Mouse (Mus musculus) heart, postnatal 0 days (tissue): ENCODE results near the gene Gse1. TPM values are rescaled to one million over a fixed set of nuclear protein-coding genes. Genes with fewer than 3 reads are reported as not detected.

Source experiments
- ATAC-seq: fragments of 200-750 bp; cut with Nextera tagmentation; 2 replicates; pipeline ENCODE4 v1.8.0; 2017; ENCODE audit warnings: low read depth, moderate number of reproducible peaks, moderate library complexity; ENCODE audit not compliant: insufficient read depth
- DNase-seq: peaks from one replicate; pipeline ENCODE4 v3.0.0-alpha.2; 2016; ENCODE audit warnings: low spot score
- H3K27ac ChIP-seq: fragments of 300-500 bp; sonication (generic); 2 replicates; pipeline ENCODE4 v1.5.1; 2014; ENCODE audit warnings: low read depth, mild to moderate bottlenecking
- H3K27me3 ChIP-seq: fragments of 300-500 bp; sonication (generic); 2 replicates; pipeline ENCODE4 v1.6.1; 2014; ENCODE audit warnings: low read length, mixed read lengths; ENCODE audit not compliant: control insufficient read depth, insufficient read depth
- H3K36me3 ChIP-seq: fragments of 300-500 bp; sonication (generic); replicated peaks from 2 replicates; pipeline ENCODE4 v1.6.1; 2014; ENCODE audit warnings: low read length, mixed read lengths; ENCODE audit not compliant: control insufficient read depth, insufficient read depth
- H3K4me1 ChIP-seq: fragments of 300-500 bp; sonication (generic); 2 replicates; pipeline ENCODE4 v1.6.1; 2014; ENCODE audit warnings: antibody characterized with exemption; ENCODE audit not compliant: control insufficient read depth, insufficient read depth
- H3K4me2 ChIP-seq: fragments of 300-500 bp; sonication (generic); 2 replicates; pipeline ENCODE4 v1.6.1; 2014; ENCODE audit warnings: low read depth, mild to moderate bottlenecking, low read length, moderate library complexity
- H3K4me3 ChIP-seq: fragments of 300-500 bp; sonication (generic); 2 replicates; pipeline ENCODE4 v1.5.1; 2014; ENCODE audit warnings: low read depth, low read length
- H3K9ac ChIP-seq: fragments of 300-500 bp; sonication (generic); replicated peaks from 2 replicates; pipeline ENCODE4 v1.6.1; 2014; ENCODE audit warnings: low read depth, low read length, mixed read lengths
- H3K9me3 ChIP-seq: fragments of 300-500 bp; sonication (generic); replicated peaks from 2 replicates; pipeline ENCODE4 v1.6.1; 2016; ENCODE audit warnings: low read length; ENCODE audit not compliant: control insufficient read depth
- CTCF ChIP-seq: IDR thresholded peaks from 2 replicates; pipeline ENCODE4 v1.5.1; 2016; ENCODE audit warnings: antibody characterized with exemption, control low read depth, low read depth
- EP300 ChIP-seq: IDR thresholded peaks from 2 replicates; pipeline ENCODE4 v1.6.1; 2016; ENCODE audit warnings: antibody characterized with exemption, low read depth
- whole genome bisulfite sequencing: fragments of 180-500 bp; shearing (Covaris S2); extraction: QIAGEN DNeasy Blood & Tissue Kit; methylation state at CpG from one replicate; pipeline ENCODE4 v1.1.7; 2014; 5-methylcytosine and 5-hydroxymethylcytosine counted together
- polyA plus RNA-seq: library from polyadenylated mRNA; unstranded; fragments of >200 nt; fragmentation: Nextera tagmentation; extraction: Ambion mirVana; gene quantifications from 2 replicates; pipeline ENCODE4 v1.2.1, GENCODE M21; 2015
- total RNA-seq: library from RNA; depleted of rRNA; stranded (reverse); fragments of >200 nt; gene quantifications from 2 replicates; pipeline ENCODE4 v1.2.3, GENCODE M21; 2014; ENCODE audit warnings: low replicate concordance

Gse1 gene
- total and polyA plus RNA-seq, 2 experiments from 2014 or later = 5.4 to 18.7 TPM

DNA sequence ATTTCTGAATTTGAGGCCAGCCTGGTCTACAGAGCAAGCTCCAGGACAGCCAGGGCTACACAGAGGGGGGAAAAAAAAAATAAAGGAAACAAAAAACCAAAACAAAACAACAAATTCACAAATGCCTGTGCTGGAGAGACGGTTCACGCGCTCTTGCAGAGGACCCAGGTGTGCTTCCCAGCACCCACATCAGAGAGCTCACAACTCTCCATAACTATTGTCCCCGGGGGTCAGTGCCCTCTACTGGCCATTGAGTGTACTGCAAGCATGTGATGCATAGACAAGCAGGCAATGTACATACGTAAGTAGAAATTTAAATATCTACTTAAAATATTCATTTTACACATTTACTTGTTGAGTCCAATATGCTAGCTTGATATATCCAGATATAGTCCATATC lies 366.3 kb downstream of the Gse1 start:
- DNase-seq (no peak), ATAC-seq (no peak)
- Histone ChIP-seq H3K36me3 (no peaks in the 10 kb centered on the region), H3K4me2 (no peak overlapping the region), H3K9ac (no peak overlapping the region), H3K4me3 (no peak overlapping the region), H3K27me3 (no peaks in the 10 kb centered on the region), H3K27ac (no peak overlapping the region), H3K4me1 (peaks cover 6% of the 10 kb centered on the region), H3K9me3 (no peaks in the 10 kb centered on the region)
- TF ChIP-seq EP300 = no peak
- peak; percentile 27 for TF ChIP-seq CTCF
- 86% methylated on average over 5 of the region's 5 CpGs for WGBS

- H3K27ac ChIP-seq = no peak overlapping the region
- DNase-seq = no peak
- H3K4me1 ChIP-seq = no peaks in the 10 kb centered on the region
- H3K36me3 ChIP-seq = no peaks in the 10 kb centered on the region
- no peak for ATAC-seq
- no peak overlapping the region for H3K4me3 ChIP-seq
- 14% methylated on average over 5 of the region's 5 CpGs for WGBS
- no peaks in the 10 kb centered on the region for H3K27me3 ChIP-seq
- no peak overlapping the region for H3K9ac ChIP-seq
- H3K4me2 ChIP-seq = no peak overlapping the region
- H3K9me3 ChIP-seq = no peaks in the 10 kb centered on the region
- TF ChIP-seq EP300 (no peak), CTCF (peak; percentile 85)
Observed at GRCm38 (mm10) chr8:120595963-120596362, 367.7 kb downstream of the Gse1 start.

- Histone ChIP-seq H3K4me2 (peak overlapping the region; percentile 24; the same call in 1 of the 2 replicates), H3K4me3 (no peak overlapping the region), H3K4me1 (no peaks in the 10 kb centered on the region), H3K9me3 (no peaks in the 10 kb centered on the region), H3K27ac (no peak overlapping the region), H3K27me3 (no peaks in the 10 kb centered on the region), H3K9ac (no peak overlapping the region), H3K36me3 (no peaks in the 10 kb centered on the region)
- DNase-seq = no peak
- ATAC-seq = no peak; the same call in 1 of the 2 replicates
- WGBS = 40% methylated on average over 24 of the region's 24 CpGs
- TF ChIP-seq EP300 (no peak), CTCF (no peak)
Observed at GRCm38 (mm10) chr8:120598579-120598978, 370.3 kb downstream of the Gse1 start.

DNA sequence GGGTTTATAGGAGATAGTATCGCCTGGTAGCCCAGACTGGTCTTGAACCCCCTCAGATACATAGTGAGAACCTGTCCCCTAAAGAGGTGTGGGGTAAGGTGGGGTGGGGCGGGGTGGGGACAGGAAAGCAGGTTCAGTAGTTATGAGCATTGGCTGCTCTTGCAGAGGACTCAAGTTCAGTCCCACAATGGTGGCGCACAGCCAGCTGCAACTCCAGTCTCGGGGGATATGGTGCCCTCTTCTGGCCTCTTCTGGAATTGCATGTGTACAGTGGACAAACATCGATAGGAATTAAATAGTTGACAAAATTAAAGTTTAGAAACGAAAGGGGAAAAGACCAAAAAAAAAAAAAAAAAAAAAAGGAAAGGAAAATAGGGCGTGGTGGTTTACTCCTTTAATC lies 371.2 kb downstream of the Gse1 start:
- WGBS = 44% methylated on average over 7 of the region's 7 CpGs
- no peaks in the 10 kb centered on the region for H3K36me3 ChIP-seq

DNA sequence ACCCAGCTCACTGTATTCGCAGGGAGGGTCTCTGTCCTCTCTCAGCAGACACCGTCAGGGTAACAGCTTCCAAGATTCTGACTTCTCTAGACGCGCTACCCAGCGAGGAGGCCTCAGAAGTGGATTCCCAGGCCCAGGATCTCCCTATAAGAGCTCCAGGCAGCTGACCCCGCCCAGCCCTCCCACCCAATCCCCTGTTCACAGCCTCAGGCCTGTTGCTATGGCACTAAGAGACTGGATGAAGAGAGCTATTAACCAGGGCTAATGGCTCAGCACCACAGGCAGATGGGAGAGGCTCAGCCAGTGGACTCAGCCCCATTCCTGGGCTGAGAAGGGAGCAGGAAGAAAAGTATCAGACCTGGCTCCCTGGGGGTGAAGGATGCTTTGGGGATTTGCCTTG lies 374.4 kb downstream of the Gse1 start:
- H3K9me3 ChIP-seq = no peaks in the 10 kb centered on the region
- no peak for TF ChIP-seq EP300
- ATAC-seq = no peak
- no peak overlapping the region for H3K27ac ChIP-seq
- H3K4me1 ChIP-seq = no peaks in the 10 kb centered on the region
- H3K9ac ChIP-seq = no peak overlapping the region
- no peaks in the 10 kb centered on the region for H3K27me3 ChIP-seq
- no peaks in the 10 kb centered on the region for H3K36me3 ChIP-seq
- no peak overlapping the region for H3K4me2 ChIP-seq
- no peak overlapping the region for H3K4me3 ChIP-seq
- DNase-seq = no peak
- 45% methylated on average over 6 of the region's 6 CpGs for WGBS

More for the DNA sequence above, 371.2 kb downstream of the Gse1 start:
- Histone ChIP-seq H3K27ac (no peak overlapping the region), H3K9ac (no peak overlapping the region), H3K9me3 (no peaks in the 10 kb centered on the region), H3K4me2 (no peak overlapping the region), H3K4me3 (no peak overlapping the region), H3K27me3 (no peaks in the 10 kb centered on the region), H3K4me1 (no peaks in the 10 kb centered on the region)
- peak; percentile 49 for DNase-seq
- no peak; the same call in 1 of the 2 replicates for ATAC-seq
- TF ChIP-seq CTCF = peak; percentile 73
- TF ChIP-seq EP300 = no peak

GRCm38 (mm10) chr8:120607460-120607859 lies 379.2 kb downstream of the Gse1 start:
- Histone ChIP-seq H3K9ac (no peak overlapping the region), H3K27me3 (no peaks in the 10 kb centered on the region), H3K4me1 (no peaks in the 10 kb centered on the region), H3K27ac (no peak overlapping the region), H3K36me3 (no peaks in the 10 kb centered on the region), H3K4me2 (no peak overlapping the region), H3K4me3 (no peak overlapping the region), H3K9me3 (no peaks in the 10 kb centered on the region)
- TF ChIP-seq EP300 (no peak), CTCF (no peak)
- WGBS = 76% methylated on average over 9 of the region's 9 CpGs
- 0 out of 2 replicates have a peak, but pooled peaks have one; percentile 28 for ATAC-seq
- no peak for DNase-seq
